Mouse (Mus musculus) liver, adult (tissue): ENCODE data around the gene Lrrc1.

Experiments
- GATA4 ChIP-seq: IDR thresholded peaks from 2 replicates; pipeline ENCODE4 v1.6.1; 2014; ENCODE audit warnings: mild to moderate bottlenecking, low read length; ENCODE audit not compliant: insufficient replicate concordance

The Lrrc1 gene

DNA sequence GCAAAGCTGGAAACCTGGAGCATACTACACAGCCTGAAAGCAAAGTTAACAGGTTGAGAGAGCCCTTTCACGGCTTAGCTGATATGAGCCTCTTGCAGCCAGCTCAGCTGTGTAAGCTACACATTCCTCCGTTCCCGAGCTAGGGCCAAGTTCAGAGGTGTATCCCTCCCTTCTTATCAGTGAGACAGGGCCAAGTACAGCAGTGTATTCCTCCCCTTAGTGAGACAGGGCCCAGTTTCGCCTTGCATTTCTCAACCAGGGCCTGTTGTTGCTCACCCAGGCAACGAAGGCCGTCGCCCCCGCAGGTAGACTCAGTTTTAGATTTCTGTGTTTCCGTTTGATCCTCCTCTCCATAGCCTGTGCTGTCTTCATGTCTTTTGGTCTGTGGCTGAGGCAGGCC lies 11.8 kb upstream of the Lrrc1 start:
- no peak for TF ChIP-seq GATA4

GRCm38 (mm10) chr9:77553465-77553864 lies 8.8 kb upstream of the Lrrc1 start:
- TF ChIP-seq GATA4 = no peak

GRCm38 (mm10) chr9:77551036-77551512 lies 6.4 kb upstream of the Lrrc1 start:
- no peak for TF ChIP-seq GATA4

- TF ChIP-seq GATA4 = no peak
Measured at GRCm38 (mm10) chr9:77546010-77546409, 1.3 kb upstream of the Lrrc1 start.

- TF ChIP-seq GATA4 = no peak
Measured at GRCm38 (mm10) chr9:77545068-77545421, 375 bp upstream of the Lrrc1 start.

DNA sequence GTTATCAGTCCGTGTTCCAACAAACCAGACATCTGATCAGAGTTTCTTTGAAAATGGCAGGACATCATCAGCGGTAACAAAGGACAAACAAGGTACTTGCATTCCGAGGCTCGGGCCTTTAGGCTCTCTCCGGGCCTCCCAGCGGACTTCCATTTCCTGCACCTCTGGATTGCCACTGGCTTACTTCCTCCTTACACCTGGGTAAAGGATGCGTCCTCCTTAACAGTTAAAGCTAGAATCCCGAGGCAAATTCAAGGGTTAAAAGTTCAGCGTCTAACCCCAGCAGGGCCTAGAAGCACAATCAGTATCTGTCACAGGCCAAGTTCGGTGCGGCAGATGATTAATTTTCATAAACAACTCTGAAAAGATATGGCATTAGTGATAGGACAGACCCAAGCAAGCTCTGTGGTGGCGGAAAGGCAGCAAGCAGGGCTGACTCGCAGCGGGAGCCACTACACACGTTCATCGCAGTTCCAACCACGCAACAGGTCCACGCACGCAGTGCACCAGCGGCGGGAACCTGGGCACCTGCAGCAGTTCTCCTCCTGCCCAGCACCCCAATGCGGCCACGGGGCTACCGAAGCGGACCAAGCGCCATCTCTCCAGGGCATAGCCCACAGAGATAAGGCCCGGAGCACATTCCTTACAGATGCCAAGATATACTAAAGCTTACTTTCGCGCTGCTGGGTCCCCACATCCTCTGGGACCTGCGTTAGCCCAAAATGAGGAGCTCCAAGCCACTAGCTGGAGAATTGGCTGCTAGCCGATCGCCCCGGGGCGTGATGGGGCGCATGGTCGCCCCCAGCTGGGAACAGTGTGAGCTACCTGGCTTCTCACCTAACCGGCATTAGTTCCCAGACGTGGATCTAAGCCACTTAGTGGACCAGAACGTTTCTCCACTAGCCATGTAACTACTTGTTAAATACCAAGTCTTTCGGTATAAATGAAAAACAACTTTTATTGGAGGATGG lies 1.0 kb downstream of the Lrrc1 start:
- no peak; the same call in 1 of the 2 replicates for TF ChIP-seq GATA4

DNA sequence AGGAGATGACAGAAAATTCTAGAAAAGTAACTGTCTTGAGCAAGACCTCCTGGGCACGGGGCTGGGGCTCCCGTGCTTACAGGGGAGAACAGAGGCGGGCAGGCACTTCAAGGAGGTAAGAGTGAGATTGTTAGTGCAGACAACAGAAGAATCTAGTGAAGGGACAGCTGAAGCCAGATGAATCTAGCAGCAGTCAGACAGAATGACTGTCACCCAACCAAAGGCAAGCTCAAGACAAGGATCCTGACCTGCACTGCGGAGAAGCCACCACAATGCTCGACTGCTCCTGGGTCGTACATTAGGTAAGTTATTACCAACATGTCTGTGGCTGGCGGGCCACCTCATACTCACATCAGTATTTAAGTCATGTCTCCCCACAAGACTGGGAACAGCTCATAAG lies 3.1 kb downstream of the Lrrc1 start:
- TF ChIP-seq GATA4 = no peak

GRCm38 (mm10) chr9:77539232-77539631 lies 5.4 kb downstream of the Lrrc1 start:
- TF ChIP-seq GATA4 = no peak

- TF ChIP-seq GATA4 = no peak
Measured at GRCm38 (mm10) chr9:77537357-77537756, 7.3 kb downstream of the Lrrc1 start.

- no peak for TF ChIP-seq GATA4
Measured at GRCm38 (mm10) chr9:77536832-77537231, 7.8 kb downstream of the Lrrc1 start.

DNA sequence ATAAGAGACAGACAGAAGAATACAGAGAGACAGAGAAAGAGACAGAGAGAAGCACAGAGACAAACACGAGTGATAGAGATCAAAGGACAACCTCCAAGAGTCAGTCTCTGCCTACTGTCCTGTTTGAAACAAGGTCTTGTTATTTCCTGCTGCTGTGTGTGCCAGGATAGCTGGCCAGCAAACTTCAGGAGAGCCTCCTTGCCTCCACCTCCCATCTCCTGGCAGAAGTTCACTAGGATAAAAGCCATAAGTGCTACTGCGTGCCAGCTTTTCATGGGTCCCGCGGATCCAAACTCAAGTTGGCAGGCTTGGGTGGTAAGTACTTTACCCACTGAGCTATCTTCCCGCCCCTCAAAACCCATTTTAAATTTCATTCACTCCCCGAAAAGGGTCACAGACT lies 8.4 kb downstream of the Lrrc1 start:
- TF ChIP-seq GATA4 = no peak

DNA sequence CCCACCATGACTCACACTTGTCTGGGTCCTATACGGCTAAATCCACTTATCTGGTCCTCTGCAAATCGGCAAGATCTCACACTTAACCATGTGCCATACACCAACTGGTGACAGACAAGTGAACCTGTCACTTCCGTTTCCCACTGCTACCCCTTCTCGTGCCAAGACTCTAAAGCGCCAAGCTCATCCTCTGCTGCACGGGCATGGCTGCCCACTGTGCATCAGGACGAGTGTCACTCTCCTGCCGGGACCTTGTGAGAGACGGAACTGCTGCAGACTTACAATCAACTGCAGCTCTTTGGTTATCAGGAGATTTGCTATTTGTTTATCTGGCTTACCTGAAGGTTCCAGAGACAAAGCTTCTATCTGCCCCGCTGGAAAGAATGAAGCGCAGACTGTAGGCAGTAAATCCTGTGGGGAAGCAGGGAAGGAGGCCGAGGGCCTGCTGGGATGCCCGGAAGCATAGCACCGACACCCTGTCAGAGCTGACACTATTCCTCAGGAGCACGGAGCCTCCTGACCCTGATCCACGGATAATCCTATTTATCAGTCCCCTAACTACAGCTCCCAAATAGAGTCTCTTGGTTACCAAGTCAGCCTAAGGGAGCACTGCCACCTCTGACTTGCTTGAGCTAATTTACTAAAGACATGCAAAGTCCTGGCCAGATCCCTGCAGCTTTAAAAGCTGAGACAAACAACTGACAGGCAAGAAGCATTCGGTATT lies 9.5 kb downstream of the Lrrc1 start:
- TF ChIP-seq GATA4 = no peak

DNA sequence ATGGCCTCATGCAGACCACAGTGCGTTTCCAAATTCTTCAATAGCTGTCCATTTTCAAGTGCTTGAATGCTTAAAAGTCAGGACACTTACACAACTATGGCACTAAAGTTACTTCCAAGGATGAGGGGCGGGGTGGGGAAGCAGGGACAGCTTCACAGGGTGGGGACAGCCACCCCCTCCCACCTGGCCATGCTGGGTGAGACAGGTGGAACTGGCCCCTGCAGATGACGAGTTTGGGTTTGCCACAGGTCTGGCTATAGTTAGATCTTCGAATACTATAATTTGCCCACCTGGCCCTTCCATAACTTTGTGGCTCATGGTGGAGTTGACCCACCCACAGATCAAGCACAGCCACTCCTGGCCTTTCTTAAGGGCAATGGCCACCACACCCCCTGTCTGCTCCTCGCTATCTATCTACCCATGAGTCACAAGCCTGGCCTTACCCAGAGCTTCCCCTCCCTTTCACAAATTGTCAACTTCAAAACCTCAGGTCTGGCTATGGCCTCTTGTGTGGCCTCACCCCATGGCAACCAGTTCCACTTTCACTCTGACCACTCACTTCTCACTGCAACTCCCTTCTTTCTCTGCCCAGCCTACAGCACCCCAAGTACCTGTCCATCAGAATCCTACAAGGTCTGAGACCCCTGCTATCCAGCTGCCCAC lies 16.2 kb downstream of the Lrrc1 start:
- no peak for TF ChIP-seq GATA4

- no peak for TF ChIP-seq GATA4
Measured at GRCm38 (mm10) chr9:77527170-77527569, 17.5 kb downstream of the Lrrc1 start.

GRCm38 (mm10) chr9:77526715-77527114 lies 18.0 kb downstream of the Lrrc1 start:
- no peak for TF ChIP-seq GATA4
